Mouse (Mus musculus) neural tube, embryonic 11.5 days (tissue): ENCODE measurements around the gene Spsb3. TPM values are rescaled to one million over a fixed set of nuclear protein-coding genes. Genes with fewer than 3 reads are reported as not detected.

Experiments used
- ATAC-seq: fragments of 200-750 bp; cut with Nextera tagmentation; 2 replicates; pipeline ENCODE4 v1.8.0; 2017; ENCODE audit warnings: moderate number of reproducible peaks, mild to moderate bottlenecking, moderate TSS enrichment, moderate library complexity; ENCODE audit not compliant: insufficient read depth, low FRiP score, low TSS enrichment
- DNase-seq: peaks from one replicate; pipeline ENCODE4 v3.0.0-alpha.2; 2015; ENCODE audit warnings: low spot score
- H3K27ac ChIP-seq: fragments of 300-500 bp; sonication (generic); 2 replicates; pipeline ENCODE4 v1.5.1; 2014; ENCODE audit warnings: low read depth, mild to moderate bottlenecking, low read length
- H3K27me3 ChIP-seq: fragments of 300-500 bp; sonication (generic); 2 replicates; pipeline ENCODE4 v1.6.1; 2014; ENCODE audit warnings: mild to moderate bottlenecking, low read length, mixed read lengths; ENCODE audit not compliant: control insufficient read depth, insufficient read depth
- H3K36me3 ChIP-seq: fragments of 300-500 bp; sonication (generic); 2 replicates; pipeline ENCODE4 v1.6.1; 2014; ENCODE audit warnings: mild to moderate bottlenecking, low read length, moderate library complexity, mixed read lengths; ENCODE audit not compliant: control insufficient read depth, insufficient read depth
- H3K4me1 ChIP-seq: fragments of 300-500 bp; sonication (generic); 2 replicates; pipeline ENCODE4 v1.6.1; 2014; ENCODE audit warnings: low read length, mixed read lengths; ENCODE audit not compliant: control insufficient read depth, insufficient read depth
- H3K4me2 ChIP-seq: fragments of 300-500 bp; sonication (generic); 2 replicates; pipeline ENCODE4 v1.6.1; 2014; ENCODE audit warnings: low read depth, mild to moderate bottlenecking, moderate library complexity
- H3K4me3 ChIP-seq: fragments of 300-500 bp; sonication (generic); 2 replicates; pipeline ENCODE4 v1.5.1; 2014; ENCODE audit warnings: low read depth, low read length
- H3K9ac ChIP-seq: fragments of 300-500 bp; sonication (generic); 2 replicates; pipeline ENCODE4 v1.6.1; 2014; ENCODE audit warnings: mild to moderate bottlenecking, low read length
- H3K9me3 ChIP-seq: fragments of 300-500 bp; sonication (generic); 2 replicates; pipeline ENCODE4 v1.6.1; 2016; ENCODE audit warnings: low read length; ENCODE audit not compliant: control insufficient read depth
- WGBS: fragments of 180-500 bp; shearing (Covaris S2); extraction: QIAGEN DNeasy Blood & Tissue Kit; methylation state at CpG from one replicate; pipeline ENCODE4 v1.1.7; 2014; 5-methylcytosine and 5-hydroxymethylcytosine counted together
- polyA plus RNA-seq: library from polyadenylated mRNA; unstranded; fragments of >200 nt; fragmentation: Nextera tagmentation; extraction: Ambion mirVana; gene quantifications from 2 replicates; pipeline ENCODE4 v1.2.1, GENCODE M21; 2014

Gene Spsb3
- polyA plus RNA-seq, 1 experiment from 2014 or later, result 49.6 TPM

GRCm38 (mm10) chr17:24861785-24862184 lies 24.7 kb upstream of the Spsb3 start:
- no peak overlapping the region for H3K9ac ChIP-seq
- ATAC-seq, result no peak
- no peak for DNase-seq
- WGBS, result 91% methylated on average over 3 of the region's 3 CpGs
- no peaks in the 10 kb centered on the region for H3K9me3 ChIP-seq
- H3K36me3 ChIP-seq, result peaks cover 2% of the 10 kb centered on the region; the same call in 1 of the 2 replicates
- no peaks in the 10 kb centered on the region for H3K4me1 ChIP-seq
- no peaks in the 10 kb centered on the region for H3K27me3 ChIP-seq
- no peak overlapping the region for H3K4me2 ChIP-seq
- no peak overlapping the region for H3K27ac ChIP-seq
- H3K4me3 ChIP-seq, result no peak overlapping the region

DNA sequence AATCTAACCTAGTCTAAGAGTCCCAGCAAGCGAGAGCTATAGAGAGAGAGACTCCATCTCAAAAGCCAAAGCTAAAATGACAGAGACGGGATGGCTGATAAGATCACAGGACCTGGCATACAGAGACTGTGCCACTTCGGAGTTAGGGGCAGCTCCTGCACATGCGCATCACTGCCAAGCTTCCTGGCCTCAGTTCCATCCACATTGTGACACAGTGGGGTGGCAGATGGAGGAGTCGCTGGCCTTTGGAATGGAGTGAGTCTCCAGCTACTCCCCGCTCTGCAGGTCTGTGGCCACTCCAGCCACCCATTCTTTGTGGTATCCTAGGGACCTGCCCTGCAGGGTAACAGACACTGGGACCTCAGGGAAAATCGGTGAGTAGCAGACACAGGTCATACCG lies 20.7 kb upstream of the Spsb3 start, which contains the start of gene Igfals:
Gene Igfals (plus strand): TSS at position 222 of the 400 bp plus-strand sequence.
- Histone ChIP-seq H3K36me3 (peaks cover 2% of the 10 kb centered on the region; the same call in 1 of the 2 replicates), H3K9ac (no peak within 1 kb of the TSS), H3K4me3 (no peak within 1 kb of the TSS), H3K4me1 (no peaks in the 10 kb centered on the region), H3K4me2 (no peak within 1 kb of the TSS), H3K27me3 (no peaks in the 10 kb centered on the region), H3K9me3 (no peaks in the 10 kb centered on the region), H3K27ac (no peak within 1 kb of the TSS)
- DNase-seq (no peak), ATAC-seq (no peak)
- 89% methylated on average over 8 of the region's 8 CpGs for WGBS

DNA sequence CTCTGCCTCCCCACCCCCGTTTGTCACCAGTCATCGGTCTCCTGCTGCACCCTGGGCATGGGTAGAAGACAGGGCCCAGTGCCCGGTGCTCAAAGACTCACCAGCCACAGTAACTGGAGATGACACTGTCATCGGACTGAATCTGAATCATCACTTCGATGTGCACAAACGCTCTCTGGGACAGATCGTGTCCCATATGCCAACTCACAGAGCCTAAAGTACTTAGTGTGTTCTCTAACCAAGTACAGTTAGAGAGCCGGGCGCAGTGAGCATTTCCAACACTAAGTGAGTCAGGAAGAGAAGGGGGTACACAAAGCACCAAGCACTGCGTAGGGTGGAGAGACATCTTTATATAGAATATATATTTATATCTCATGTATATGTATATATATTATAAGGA lies 18.5 kb upstream of the Spsb3 start:
- no peak overlapping the region for H3K4me2 ChIP-seq
- H3K9me3 ChIP-seq, result no peaks in the 10 kb centered on the region
- peaks cover 1% of the 10 kb centered on the region; the same call in 1 of the 2 replicates for H3K36me3 ChIP-seq
- DNase-seq, result no peak
- 91% methylated on average over 10 of the region's 10 CpGs for WGBS
- ATAC-seq, result no peak
- no peaks in the 10 kb centered on the region for H3K27me3 ChIP-seq
- no peaks in the 10 kb centered on the region for H3K4me1 ChIP-seq
- H3K4me3 ChIP-seq, result no peak overlapping the region
- H3K9ac ChIP-seq, result no peak overlapping the region
- H3K27ac ChIP-seq, result no peak overlapping the region

DNA sequence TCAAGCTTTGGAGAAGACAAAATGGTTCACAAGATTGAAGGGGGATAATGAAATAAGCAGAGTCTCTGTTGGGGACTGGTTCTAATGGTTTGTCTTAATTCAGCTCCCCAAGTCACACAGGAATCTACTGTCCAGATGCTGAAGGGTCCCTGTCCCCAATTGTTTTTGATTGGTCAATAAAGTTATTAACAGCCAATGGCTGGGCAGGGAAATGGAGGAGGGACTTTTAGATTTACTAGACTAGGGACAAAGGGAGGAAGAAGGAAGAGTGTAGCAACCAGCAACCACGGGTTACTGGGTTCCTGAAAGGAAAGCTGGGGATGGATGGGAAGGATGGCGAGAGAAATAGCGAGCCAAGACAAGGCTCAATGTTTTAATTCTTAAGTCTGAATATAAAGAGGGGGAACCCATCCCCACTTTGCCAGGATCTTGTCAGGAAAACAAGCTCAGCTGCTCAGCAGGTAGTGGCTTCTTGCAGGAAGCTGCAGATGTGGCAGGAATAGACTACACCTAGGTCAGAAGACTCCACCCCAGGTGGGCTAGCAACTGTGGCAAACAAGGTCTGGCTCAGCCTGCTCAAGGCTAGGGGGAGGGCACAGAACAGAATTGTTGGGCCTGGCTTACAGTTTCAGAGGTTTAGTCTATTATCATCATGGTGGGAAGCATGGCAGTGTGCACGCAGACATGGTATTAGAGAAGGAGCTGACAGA lies 12.6 kb upstream of the Spsb3 start:
- ATAC-seq (no peak), DNase-seq (no peak)
- Histone ChIP-seq H3K9me3 (no peaks in the 10 kb centered on the region), H3K27me3 (no peaks in the 10 kb centered on the region), H3K4me1 (no peaks in the 10 kb centered on the region), H3K4me2 (no peak overlapping the region), H3K4me3 (no peak overlapping the region), H3K36me3 (no peaks in the 10 kb centered on the region), H3K9ac (no peak overlapping the region), H3K27ac (no peak overlapping the region)
- WGBS, result 40% methylated on average over 4 of the region's 4 CpGs

DNA sequence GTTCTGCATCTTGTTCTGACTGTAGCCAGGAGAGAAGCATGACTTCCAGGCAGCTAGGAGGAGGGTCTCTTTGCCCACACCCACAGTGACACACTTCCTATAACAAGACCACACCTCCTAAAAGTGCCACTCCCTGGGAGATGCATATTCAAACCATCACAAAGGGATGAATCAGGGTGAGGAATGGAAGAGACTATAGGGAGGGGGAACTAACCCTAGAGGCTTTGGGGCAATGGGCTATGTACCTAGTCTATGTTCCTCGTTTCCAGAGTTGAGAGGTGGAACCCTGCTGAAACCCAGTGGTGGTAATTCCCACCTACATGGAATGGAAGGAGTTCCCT lies 12.1 kb upstream of the Spsb3 start:
- WGBS, result 68% methylated on average over 1 of the region's 1 CpGs
- no peak overlapping the region for H3K4me2 ChIP-seq

GRCm38 (mm10) chr17:24874989-24875388 lies 11.5 kb upstream of the Spsb3 start:
- no peak overlapping the region for H3K4me3 ChIP-seq
- no peaks in the 10 kb centered on the region for H3K4me1 ChIP-seq
- H3K27ac ChIP-seq, result no peak overlapping the region
- 89% methylated on average over 8 of the region's 8 CpGs for WGBS
- no peaks in the 10 kb centered on the region for H3K27me3 ChIP-seq
- ATAC-seq (no peak), DNase-seq (no peak)
- H3K36me3 ChIP-seq, result no peaks in the 10 kb centered on the region
- H3K9ac ChIP-seq, result no peak overlapping the region
- no peaks in the 10 kb centered on the region for H3K9me3 ChIP-seq
- H3K4me2 ChIP-seq, result no peak overlapping the region

More for the DNA sequence above, 12.1 kb upstream of the Spsb3 start:
- Histone ChIP-seq H3K9me3 (no peaks in the 10 kb centered on the region), H3K27me3 (no peaks in the 10 kb centered on the region), H3K9ac (no peak overlapping the region), H3K4me1 (no peaks in the 10 kb centered on the region), H3K4me3 (no peak overlapping the region), H3K27ac (no peak overlapping the region), H3K36me3 (no peaks in the 10 kb centered on the region)
- ATAC-seq (no peak), DNase-seq (no peak)

GRCm38 (mm10) chr17:24877336-24878116 lies 8.9 kb upstream of the Spsb3 start:
- H3K4me1 ChIP-seq, result no peaks in the 10 kb centered on the region
- no peak overlapping the region for H3K4me3 ChIP-seq
- DNase-seq, result no peak
- H3K9ac ChIP-seq, result peak overlapping the region; percentile 18; the same call in 1 of the 2 replicates
- H3K9me3 ChIP-seq, result no peaks in the 10 kb centered on the region
- no peaks in the 10 kb centered on the region for H3K27me3 ChIP-seq
- H3K27ac ChIP-seq, result no peak overlapping the region
- no peaks in the 10 kb centered on the region for H3K36me3 ChIP-seq
- ATAC-seq, result no peak
- no peak overlapping the region for H3K4me2 ChIP-seq
- 62% methylated on average over 10 of the region's 10 CpGs for WGBS

DNA sequence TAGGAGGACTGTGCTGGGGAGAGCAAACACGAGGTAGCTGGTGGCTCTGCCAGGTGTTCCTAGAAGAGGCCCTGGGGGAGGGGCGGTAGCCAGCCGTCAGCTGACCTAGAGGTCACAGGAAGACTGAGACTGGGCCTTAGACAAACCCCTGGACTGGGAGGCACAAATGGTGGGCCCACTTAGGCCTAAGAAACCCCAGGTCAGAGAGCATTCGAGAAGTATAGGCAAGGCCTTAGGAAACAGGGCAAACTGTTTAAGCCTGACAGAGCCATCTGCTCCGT lies 8.4 kb upstream of the Spsb3 start:
- no peak overlapping the region for H3K4me3 ChIP-seq
- ATAC-seq, result no peak
- H3K9ac ChIP-seq, result no peak overlapping the region
- DNase-seq, result no peak
- no peaks in the 10 kb centered on the region for H3K9me3 ChIP-seq
- H3K36me3 ChIP-seq, result peaks cover 2% of the 10 kb centered on the region; the same call in 1 of the 2 replicates
- no peaks in the 10 kb centered on the region for H3K4me1 ChIP-seq
- 45% methylated on average over 5 of the region's 5 CpGs for WGBS
- H3K27me3 ChIP-seq, result no peaks in the 10 kb centered on the region
- H3K4me2 ChIP-seq, result no peak overlapping the region
- no peak overlapping the region for H3K27ac ChIP-seq

- H3K4me1 ChIP-seq, result no peaks in the 10 kb centered on the region
Observed at GRCm38 (mm10) chr17:24878531-24878930, 7.9 kb upstream of the Spsb3 start.

More at GRCm38 (mm10) chr17:24878531-24878930, 7.9 kb upstream of the Spsb3 start:
- no peak overlapping the region for H3K27ac ChIP-seq
- no peak overlapping the region for H3K4me3 ChIP-seq
- H3K27me3 ChIP-seq, result no peaks in the 10 kb centered on the region
- peaks cover 6% of the 10 kb centered on the region; the same call in 1 of the 2 replicates for H3K36me3 ChIP-seq
- no peak for ATAC-seq
- 71% methylated on average over 8 of the region's 8 CpGs for WGBS
- H3K9ac ChIP-seq, result no peak overlapping the region
- no peak overlapping the region for H3K4me2 ChIP-seq
- DNase-seq, result no peak
- H3K9me3 ChIP-seq, result no peaks in the 10 kb centered on the region
